Mouse (Mus musculus) adrenal gland, postnatal 10 days (tissue): ENCODE measurements around the gene Usp17lb. TPM values are rescaled to one million over a fixed set of nuclear protein-coding genes. Genes with fewer than 3 reads are reported as not detected.
A peak's percentile ranks its signal among the peaks of the same experiment; 100 is the strongest.
"Not testable (repeated sequence)": the region's sequence is repeated elsewhere in the genome, so short reads cannot be mapped to it uniquely, and the experiment has no call there.

ENCODE experiments used
- DNase-seq: peaks from one replicate; pipeline ENCODE4 v3.0.0; 2021; ENCODE audit warnings: mixed read lengths
- long read RNA-seq, 2 experiments: library from polyadenylated mRNA; stranded (forward); transcript quantifications; one replicate each; pipeline ENCODE4 v2.0.0; 2021
- total RNA-seq, 2 experiments: library from RNA; stranded (reverse); gene quantifications; 2 replicates each; pipeline ENCODE4 v1.2.3; 2021

Usp17lb gene
- not detected for total RNA-seq
- long read RNA-seq, experiment 1, result 0 reads
- long read RNA-seq, experiment 2, result 0 reads

- no peak for DNase-seq
These were observed at the start of gene Usp17lb for GRCm38 (mm10) chr7:104842503-104842902. Usp17lb (minus strand) TSS chr7:104842603.

- no peak for DNase-seq
These were observed 35.3 kb upstream of the Usp17lb start, which contains the start of gene Olfr665 for GRCm38 (mm10) chr7:104877731-104878130. Olfr665 (plus strand) TSS chr7:104878031.

GRCm38 (mm10) chr7:104861381-104861780, 19.0 kb upstream of the Usp17lb start:
- DNase-seq, result peak; percentile 1

GRCm38 (mm10) chr7:104857683-104858082, 15.3 kb upstream of the Usp17lb start:
- no peak for DNase-seq

- not testable (repeated sequence) for DNase-seq
These were observed 14.3 kb upstream of the Usp17lb start, which contains the start of gene Usp17la for GRCm38 (mm10) chr7:104856709-104857108. Usp17la (plus strand) TSS chr7:104857009.

- no peak for DNase-seq
These were observed 12.9 kb upstream of the Usp17lb start for GRCm38 (mm10) chr7:104855248-104855750.

GRCm38 (mm10) chr7:104851546-104851945, 9.1 kb upstream of the Usp17lb start:
- DNase-seq, result not testable (repeated sequence)

GRCm38 (mm10) chr7:104843731-104844287, 1.4 kb upstream of the Usp17lb start:
- DNase-seq, result no peak

GRCm38 (mm10) chr7:104810335-104810734, 32.1 kb downstream of the Usp17lb start:
- not testable (repeated sequence) for DNase-seq

GRCm38 (mm10) chr7:104790796-104791195, 51.6 kb downstream of the Usp17lb start:
- no peak for DNase-seq

Other genes with a start within 250 kb of the Usp17lb start
- not detected for gene Olfr655, start 240.8 kb downstream of the Usp17lb start, total RNA-seq
- under 1 TPM in 1 of 2 experiments, not detected in 1; 0.06 TPM for gene Olfr656, start 228.6 kb downstream of the Usp17lb start, total RNA-seq
- gene Olfr657, start 217.8 kb downstream of the Usp17lb start, total RNA-seq, result not detected
- not detected for gene Olfr658, start 195.3 kb downstream of the Usp17lb start, total RNA-seq
- not detected for gene Olfr659, start 175.8 kb downstream of the Usp17lb start, total RNA-seq
- gene Olfr661, start 156.1 kb downstream of the Usp17lb start, total RNA-seq, result not detected
- gene Usp17le, start 65.1 kb downstream of the Usp17lb start, total RNA-seq, result not detected
- not detected for gene Usp17la, start 14.4 kb upstream of the Usp17lb start, total RNA-seq
- gene Olfr665, start 35.4 kb upstream of the Usp17lb start, total RNA-seq, result not detected
- gene Olfr666, start 53.3 kb upstream of the Usp17lb start, total RNA-seq, result not detected
- not detected for gene Olfr667, start 78.9 kb upstream of the Usp17lb start, total RNA-seq
- gene Olfr668, start 85.5 kb upstream of the Usp17lb start, total RNA-seq, result not detected
- not detected for gene Olfr669, start 91.6 kb upstream of the Usp17lb start, total RNA-seq
- gene Olfr670, start 120.0 kb upstream of the Usp17lb start, total RNA-seq, result not detected
- not detected for gene Olfr671, start 136.5 kb upstream of the Usp17lb start, total RNA-seq
- not detected for gene Olfr672, start 159.4 kb upstream of the Usp17lb start, total RNA-seq
- not detected for gene Olfr675, start 185.9 kb upstream of the Usp17lb start, total RNA-seq
- gene Olfr676, start 190.1 kb upstream of the Usp17lb start, total RNA-seq, result not detected
- gene Olfr677, start 208.8 kb upstream of the Usp17lb start, total RNA-seq, result not detected
- gene Olfr678, start 221.9 kb upstream of the Usp17lb start, total RNA-seq, result not detected
- gene Olfr679, start 238.6 kb upstream of the Usp17lb start, total RNA-seq, result not detected